Mouse (Mus musculus) CH12.LX (cell line): ENCODE results near the gene Cdh13. TPM values are rescaled to one million over a fixed set of nuclear protein-coding genes. Genes with fewer than 3 reads are reported as not detected.

Experiments
- DNase-seq: peaks from one replicate; pipeline ENCODE4 v3.0.0-alpha.2; 2013; ENCODE audit errors: extremely low read depth
- H3K27ac ChIP-seq: 2 replicates; pipeline ENCODE4 v1.5.1; 2012; ENCODE audit warnings: low read depth, mild to moderate bottlenecking, control low read depth, moderate library complexity; ENCODE audit not compliant: insufficient read depth
- H3K27me3 ChIP-seq: replicated peaks from 2 replicates; pipeline ENCODE3; 2012; ENCODE audit warnings: inconsistent platforms
- H3K36me3 ChIP-seq, 2 experiments: replicated peaks in 1 of 2; 2 replicates each; pipeline versions ENCODE3 to v1.6.1; 2012; ENCODE audit warnings: inconsistent platforms in 1 of 2, low read length in 1 of 2, mild to moderate bottlenecking in 1 of 2, mixed read lengths in 1 of 2, moderate library complexity in 1 of 2; ENCODE audit not compliant: control insufficient read depth in 1 of 2, insufficient read depth in 1 of 2
- H3K4me1 ChIP-seq, 2 experiments: 2 replicates each; pipeline ENCODE4 v1.6.1; 2012; ENCODE audit warnings: inconsistent platforms in 1 of 2, moderate library complexity in 1 of 2; ENCODE audit not compliant: insufficient read depth in 2 of 2, control insufficient read depth in 1 of 2
- H3K4me2 ChIP-seq: 2 replicates; pipeline ENCODE4 v1.6.1; 2012; ENCODE audit warnings: low read depth, mild to moderate bottlenecking, control low read depth; ENCODE audit not compliant: poor library complexity, insufficient read depth, severe bottlenecking
- H3K4me3 ChIP-seq, 3 experiments: fragments of 150-350 bp in 1 of 3; sonication (generic) in 1 of 3; replicated peaks in 1 of 3; 2 replicates each; pipeline versions ENCODE3 to v1.5.1; 2011 to 2012; ENCODE audit warnings: low read depth in 2 of 3, low read length in 2 of 3, mild to moderate bottlenecking in 2 of 3, moderate library complexity in 2 of 3, control low read depth in 1 of 3, improper control_type of control experiment in 1 of 3, inconsistent platforms in 1 of 3, mixed read lengths in 1 of 3; ENCODE audit not compliant: poor library complexity in 1 of 3
- H3K79me2 ChIP-seq: replicated peaks from 2 replicates; pipeline ENCODE4 v1.6.1; 2012; ENCODE audit warnings: mild to moderate bottlenecking, moderate library complexity; ENCODE audit not compliant: control insufficient read depth, poor library complexity, insufficient read depth, severe bottlenecking; ENCODE audit errors: extremely low read depth
- H3K9ac ChIP-seq: 2 replicates; pipeline ENCODE4 v1.6.1; 2012; ENCODE audit warnings: low read depth, mild to moderate bottlenecking, control low read depth, moderate library complexity; ENCODE audit not compliant: insufficient read depth
- H3K9me3 ChIP-seq: replicated peaks from 2 replicates; pipeline ENCODE3; 2012; ENCODE audit warnings: low read length, inconsistent platforms, mixed read lengths
- BHLHE40 ChIP-seq: IDR thresholded peaks from 2 replicates; pipeline ENCODE4 v1.6.1; 2011; ENCODE audit warnings: mild to moderate bottlenecking, low read depth, low read length, improper control_type of control experiment
- CHD2 ChIP-seq: IDR thresholded peaks from 2 replicates; pipeline ENCODE4 v1.6.1; 2011; ENCODE audit warnings: low read length, improper control_type of control experiment
- CTCF ChIP-seq, 2 experiments: IDR thresholded peaks in 1 of 2; conservative IDR thresholded peaks in 1 of 2; 2 replicates each; pipeline ENCODE4 v1.5.1; 2011 to 2012; ENCODE audit warnings: low read depth in 2 of 2, low read length in 2 of 2, improper control_type of control experiment in 1 of 2, inconsistent platforms in 1 of 2, mild to moderate bottlenecking in 1 of 2, moderate library complexity in 1 of 2
- EP300 ChIP-seq: IDR thresholded peaks from 2 replicates; pipeline ENCODE4 v1.6.1; 2011; ENCODE audit warnings: low read length, improper control_type of control experiment
- ETS1 ChIP-seq: conservative IDR thresholded peaks from 2 replicates; pipeline ENCODE4 v1.6.1; 2012; ENCODE audit warnings: low read depth, mild to moderate bottlenecking, inconsistent platforms, low read length, improper control_type of control experiment, moderate library complexity
- IRF4 ChIP-seq: IDR thresholded peaks from 2 replicates; pipeline ENCODE4 v1.6.1; 2014; ENCODE audit warnings: low read depth, mild to moderate bottlenecking, inconsistent platforms, low read length, improper control_type of control experiment
- JUND ChIP-seq: conservative IDR thresholded peaks from 2 replicates; pipeline ENCODE4 v1.6.1; 2011; ENCODE audit warnings: low read depth, low read length, improper control_type of control experiment
- MAX ChIP-seq: IDR thresholded peaks from 2 replicates; pipeline ENCODE4 v1.6.1; 2011; ENCODE audit warnings: low read length, improper control_type of control experiment
- PAX5 ChIP-seq: IDR thresholded peaks from 2 replicates; pipeline ENCODE4 v1.6.1; 2012; ENCODE audit warnings: low read length, inconsistent platforms, mixed read lengths
- RAD21 ChIP-seq: IDR thresholded peaks from 2 replicates; pipeline ENCODE4 v1.6.1; 2011; ENCODE audit warnings: low read depth, mild to moderate bottlenecking, low read length, improper control_type of control experiment, moderate library complexity
- RCOR1 ChIP-seq: conservative IDR thresholded peaks from 2 replicates; pipeline ENCODE4 v1.6.1; 2012; ENCODE audit warnings: low read depth, mild to moderate bottlenecking, inconsistent platforms, low read length, improper control_type of control experiment
- SIN3A ChIP-seq: IDR thresholded peaks from 2 replicates; pipeline ENCODE4 v1.6.1; 2012; ENCODE audit warnings: low read length, improper control_type of control experiment, inconsistent platforms
- SMC3 ChIP-seq: IDR thresholded peaks from 2 replicates; pipeline ENCODE4 v1.6.1; 2011; ENCODE audit warnings: low read depth, low read length, improper control_type of control experiment
- TBP ChIP-seq: conservative IDR thresholded peaks from 2 replicates; pipeline ENCODE4 v1.6.1; 2011; ENCODE audit warnings: low read depth, low read length, improper control_type of control experiment
- TCF12 ChIP-seq: IDR thresholded peaks from 2 replicates; pipeline ENCODE4 v1.6.1; 2014; ENCODE audit warnings: low read depth, mild to moderate bottlenecking, inconsistent platforms, low read length, improper control_type of control experiment
- UBTF ChIP-seq: IDR thresholded peaks from 2 replicates; pipeline ENCODE4 v1.6.1; 2012; ENCODE audit warnings: low read depth, mild to moderate bottlenecking, inconsistent platforms, low read length, improper control_type of control experiment, moderate library complexity
- USF1 ChIP-seq: IDR thresholded peaks from 2 replicates; pipeline ENCODE4 v1.6.1; 2014; ENCODE audit warnings: low read depth, mild to moderate bottlenecking, inconsistent platforms, low read length, improper control_type of control experiment
- ZKSCAN1 ChIP-seq: IDR thresholded peaks from 2 replicates; pipeline ENCODE4 v1.6.1; 2012; ENCODE audit warnings: low read depth, inconsistent platforms, low read length, improper control_type of control experiment, borderline replicate concordance
- ZNF384 ChIP-seq: IDR thresholded peaks from 2 replicates; pipeline ENCODE4 v1.6.1; 2012; ENCODE audit warnings: low read depth, low read length, improper control_type of control experiment, inconsistent platforms
- dilution Hi-C: fragments of 300-500 bp; cut with MboI; formaldehyde crosslinking; loops from 2 replicates; pipeline ENCODE4 v1.14.3; 2020; ENCODE audit warnings: low sequenced_read_pairs; ENCODE audit not compliant: extremely low pct_unique_long_range_greater_than_20kb, extremely low pct_ligation_motif_present
- in situ Hi-C: fragments of 300-500 bp; cut with MboI; formaldehyde crosslinking; loops from 3 replicates; pipeline ENCODE4 v1.14.3; 2019; ENCODE audit warnings: low sequenced_read_pairs, low pct_ligation_motif_present, low pct_unique_long_range_greater_than_20kb, mixed read lengths
- polyA plus RNA-seq: library from polyadenylated mRNA; unstranded; fragments of >175 nt; gene quantifications from 2 replicates; pipeline ENCODE4 v1.2.1, GENCODE M21; 2012; ENCODE audit warnings: low read depth; ENCODE audit not compliant: insufficient read length
- total RNA-seq, 2 experiments: library from RNA; depleted of rRNA; stranded (reverse); fragments of 300-350 nt in 1 of 2; fragments of >200 nt in 1 of 2; gene quantifications; 2 replicates each; pipeline ENCODE4 v1.2.3; 2012 to 2014

Gene Cdh13
- total and polyA plus RNA-seq, 3 experiments = not detected

- Histone ChIP-seq H3K9me3 (peaks cover 89% of the 10 kb centered on the region), H3K36me3 (no peaks in the 10 kb centered on the region), H3K4me3 (no peak overlapping the region), H3K27ac (no peak overlapping the region), H3K4me2 (no peak overlapping the region), H3K9ac (no peak overlapping the region), H3K4me1 (no peaks in the 10 kb centered on the region), H3K27me3 (no peaks in the 10 kb centered on the region), H3K79me2 (no peaks in the 10 kb centered on the region)
- no peak for TF ChIP-seq CHD2
- TF ChIP-seq ZNF384 = no peak
- no peak for TF ChIP-seq TCF12
- no peak for TF ChIP-seq RAD21
- no peak for TF ChIP-seq PAX5
- TF ChIP-seq BHLHE40 = no peak
- no peak for TF ChIP-seq RCOR1
- dilution Hi-C loops = no loop called here
- in situ Hi-C loops = no loop called here
- no peak for DNase-seq
Observed at GRCm38 (mm10) chr8:118306957-118307356, 23.4 kb downstream of the Cdh13 start.

DNA sequence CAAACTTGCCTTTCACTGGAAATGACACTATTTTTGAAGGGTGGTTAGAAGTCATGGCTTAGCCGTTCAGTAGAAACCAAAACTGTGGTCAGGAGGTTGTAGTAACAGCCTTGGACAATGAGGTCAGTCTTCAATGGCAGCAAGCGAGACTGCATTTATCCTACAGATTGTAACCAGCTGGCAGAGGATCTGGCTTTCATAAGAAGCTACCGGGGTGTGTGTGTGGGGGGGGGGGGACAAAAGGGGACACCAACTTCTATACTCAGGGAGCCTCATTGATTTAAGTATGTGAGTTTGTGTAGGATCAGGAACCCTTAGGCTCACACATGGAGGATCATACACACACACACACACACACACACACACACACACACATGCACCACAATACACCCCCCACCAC is 25.6 kb downstream of the Cdh13 start:
- Histone ChIP-seq H3K79me2 (no peaks in the 10 kb centered on the region), H3K4me2 (no peak overlapping the region), H3K9ac (no peak overlapping the region), H3K27me3 (no peaks in the 10 kb centered on the region), H3K9me3 (peaks cover 91% of the 10 kb centered on the region), H3K27ac (no peak overlapping the region), H3K4me3 (no peak overlapping the region), H3K4me1 (no peaks in the 10 kb centered on the region), H3K36me3 (no peaks in the 10 kb centered on the region)
- no peak for DNase-seq
- in situ Hi-C loops = no loop called here
- dilution Hi-C loops = no loop called here
- no peak for TF ChIP-seq CHD2
- TF ChIP-seq ZKSCAN1 = no peak
- TF ChIP-seq EP300 = no peak
- no peak for TF ChIP-seq CTCF (conservative IDR thresholded peaks at IDR 0.05 in 1 of 2, IDR thresholded peaks at IDR 0.05 in 1 of 2; ENCODE audit: low read depth in 2 of 2, low read length in 2 of 2)
- no peak for TF ChIP-seq UBTF
- no peak for TF ChIP-seq MAX
- TF ChIP-seq RCOR1 = no peak
- no peak for TF ChIP-seq JUND
- no peak for TF ChIP-seq ETS1
- no peak for TF ChIP-seq SMC3
- TF ChIP-seq SIN3A = no peak
- TF ChIP-seq IRF4 = no peak
- TF ChIP-seq TBP = no peak
- no peak for TF ChIP-seq USF1
